Mouse (Mus musculus): Measurements from ENCODE around the gene Mapkapk3.

- no peak for TF ChIP-seq GATA1 (IDR thresholded peaks at IDR 0.05; ENCODE audit: low read depth, low read length)
- TF ChIP-seq MAFK (IDR thresholded peaks at IDR 0.05; ENCODE audit: borderline replicate concordance, low read depth, low read length), result no peak
- no peak for TF ChIP-seq CTCF (IDR thresholded peaks at IDR 0.05 in 2 of 3, conservative IDR thresholded peaks at IDR 0.05 in 1 of 3; ENCODE audit: control insufficient read depth in 1 of 3, insufficient read depth in 1 of 3, low read depth in 2 of 3, low read length in 3 of 3, poor library complexity in 1 of 3, severe bottlenecking in 1 of 3)
- no peak for TF ChIP-seq ZNF384 (IDR thresholded peaks at IDR 0.05; ENCODE audit: low read depth, low read length)
- no peak for TF ChIP-seq MYB (IDR thresholded peaks at IDR 0.05; ENCODE audit: low read depth, low read length)
- no peak for TF ChIP-seq EP300 (IDR thresholded peaks at IDR 0.05; ENCODE audit: low read depth in 1 of 2, low read length in 2 of 2)
- TF ChIP-seq MXI1 (IDR thresholded peaks at IDR 0.05; ENCODE audit: low read depth, low read length), result no peak
- TF ChIP-seq TAL1 (IDR thresholded peaks at IDR 0.05; ENCODE audit: low read length), result no peak
- TF ChIP-seq POLR2A (IDR thresholded peaks at IDR 0.05; ENCODE audit: control insufficient read depth in 1 of 2, insufficient read depth in 1 of 2, low read depth in 1 of 2, low read length in 2 of 2, poor library complexity in 1 of 2), result no peak
- no peak for TF ChIP-seq GABPA (IDR thresholded peaks at IDR 0.05; ENCODE audit: low read depth, low read length)
- TF ChIP-seq ELF1 (IDR thresholded peaks at IDR 0.05; ENCODE audit: low read depth, low read length), result no peak
Measured at GRCm38 (mm10) chr9:107255596-107255995, 34.1 kb downstream of the Mapkapk3 start.
